In the genomic region with DNA sequence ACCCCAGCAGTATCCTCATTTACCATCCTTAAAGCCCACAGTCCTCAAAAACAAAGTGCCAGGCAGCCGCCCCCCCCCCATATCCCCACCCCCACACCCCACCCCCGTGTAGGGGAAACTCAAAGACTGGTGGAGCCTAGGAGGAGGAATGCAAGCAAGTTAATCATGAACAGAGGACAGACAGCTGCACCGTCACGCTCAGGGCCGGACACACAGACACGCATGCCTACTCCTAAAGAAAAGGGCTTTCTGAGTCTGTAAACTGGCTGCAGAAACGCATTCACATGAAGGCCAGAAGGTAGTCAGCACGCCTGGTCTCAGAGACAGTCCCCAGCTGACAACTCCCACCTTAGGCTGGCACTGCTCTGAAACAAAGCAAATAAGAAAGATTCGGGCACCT, we compare ENCODE assay signal across 18 mouse cellular contexts.
A peak's percentile ranks its signal among the peaks of the same experiment; 100 is the strongest.
DNase-seq lines count a peak whose midpoint lies in the region; ATAC-seq and TF ChIP-seq lines count a peak whose summit lies in the region.
"Had no signal": no experiment of that assay in that cellular context is flagged by ENCODE, and none has a peak within 500 bp of the region (broad histone marks: within the 10 kb centered on the region; RNA-seq: fewer than 3 reads in every experiment).

No protein-coding gene starts in this region.

- 37% methylated on average over 9 of the region's 9 CpGs for WGBS in kidney, adult 2 months
- WGBS in kidney, postnatal 0 days: 46% methylated on average over 9 of the region's 9 CpGs
- 34% methylated on average over 9 of the region's 9 CpGs for WGBS in hindbrain, embryonic 13.5 days

- in situ Hi-C loops in CH12.LX (cut with MboI; ENCODE audit: low pct_ligation_motif_present, low pct_unique_long_range_greater_than_20kb, low sequenced_read_pairs): loop anchor here (10.0 kb wide), 1 partner anchor 131 kb away; no protein-coding TSS in a partner anchor

- no peaks in the 10 kb centered on the region for H3K9me3 ChIP-seq in CH12.LX (replicated peaks; ENCODE audit: low read length)
- H3K9me3 ChIP-seq in kidney, postnatal 0 days (replicated peaks; ENCODE audit: low read length): no peaks in the 10 kb centered on the region
- no peaks in the 10 kb centered on the region for H3K9me3 ChIP-seq in hindbrain, embryonic 13.5 days
- H3K9me3 ChIP-seq: embryonic facial prominence, embryonic 13.5 days; forebrain, embryonic 12.5 days; heart, embryonic 13.5 days had no signal

- peak overlapping the region; percentile 98 for H3K27ac ChIP-seq in CH12.LX (ENCODE audit: insufficient read depth, low read depth)
- H3K27ac ChIP-seq in kidney, adult 2 months (ENCODE audit: insufficient read depth, low read depth, low read length): peak overlapping the region; percentile 94; the same call in 1 of the 2 replicates
- peak overlapping the region; percentile 11 for H3K27ac ChIP-seq in kidney, postnatal 0 days
- H3K27ac ChIP-seq in hindbrain, embryonic 13.5 days: no peak overlapping the region
- H3K27ac ChIP-seq: embryonic facial prominence, embryonic 13.5 days; forebrain, embryonic 12.5 days; heart, embryonic 13.5 days had no signal

- dilution Hi-C loops in CH12.LX (cut with MboI; ENCODE audit: extremely low pct_ligation_motif_present, extremely low pct_unique_long_range_greater_than_20kb, low sequenced_read_pairs): no loop called here

- ATAC-seq in kidney, postnatal 0 days (replicated peaks; ENCODE audit: low FRiP score, low read depth): no peak
- no peak for ATAC-seq in hindbrain, embryonic 13.5 days (ENCODE audit: low FRiP score)
- ATAC-seq: forebrain, embryonic 16.5 days; hindbrain, embryonic 16.5 days had no signal

- TF ChIP-seq EP300 in CH12.LX (IDR thresholded peaks at IDR 0.05; ENCODE audit: low read length): no peak

- no peaks in the 10 kb centered on the region for H3K27me3 ChIP-seq in CH12.LX (replicated peaks)
- H3K27me3 ChIP-seq in kidney, adult 2 months (replicated peaks; ENCODE audit: control insufficient read depth, insufficient read depth, low read length): no peaks in the 10 kb centered on the region
- no peaks in the 10 kb centered on the region for H3K27me3 ChIP-seq in kidney, postnatal 0 days (ENCODE audit: insufficient read depth, low read length)
- H3K27me3 ChIP-seq in hindbrain, embryonic 13.5 days: peaks cover 46% of the 10 kb centered on the region

- no peak overlapping the region for H3K4me3 ChIP-seq in CH12.LX (replicated peaks in 1 of 3; ENCODE audit: low read depth in 2 of 3, low read length in 2 of 3, poor library complexity in 1 of 3)
- H3K4me3 ChIP-seq in kidney, adult 2 months (ENCODE audit: insufficient read depth, low read depth, low read length): no peak overlapping the region
- no peak overlapping the region for H3K4me3 ChIP-seq in kidney, postnatal 0 days (replicated peaks; ENCODE audit: low read depth, low read length)
- no peak overlapping the region for H3K4me3 ChIP-seq in hindbrain, embryonic 13.5 days
- H3K4me3 ChIP-seq: embryonic facial prominence, embryonic 13.5 days; forebrain, embryonic 12.5 days; heart, embryonic 13.5 days had no signal

- H3K36me3 ChIP-seq in CH12.LX (replicated peaks in 1 of 2; ENCODE audit: control insufficient read depth in 1 of 2, insufficient read depth in 1 of 2, low read length in 1 of 2): peaks cover 0 to under 1% of the 10 kb centered on the region in 2 experiments
- no peaks in the 10 kb centered on the region for H3K36me3 ChIP-seq in kidney, adult 2 months (ENCODE audit: control insufficient read depth, insufficient read depth, low read length)
- no peaks in the 10 kb centered on the region for H3K36me3 ChIP-seq in kidney, postnatal 0 days (ENCODE audit: insufficient read depth, low read length)
- no peaks in the 10 kb centered on the region for H3K36me3 ChIP-seq in hindbrain, embryonic 13.5 days
- H3K36me3 ChIP-seq: embryonic facial prominence, embryonic 13.5 days; forebrain, embryonic 12.5 days; heart, embryonic 13.5 days had no signal

- no peak for DNase-seq in CH12.LX (ENCODE audit: extremely low read depth)
- peak; percentile 40 for DNase-seq in kidney, adult 2 months
- no peak for DNase-seq in kidney, postnatal 0 days (ENCODE audit: low spot score)
- peak; percentile 29 to 30 for DNase-seq in kidney, postnatal 36 days
- no peak for DNase-seq in heart, adult 18-20 months
- no peak for DNase-seq in layer of hippocampus, adult 8-10 months (ENCODE audit: low spot score in 2 of 2)
- DNase-seq: adrenal gland, postnatal 10 days; cerebellum, adult 11-12 months; cerebellum, adult 9-10 months; cerebellum, postnatal 36 days; gastrocnemius, postnatal 25 days; heart, postnatal 36 days had no signal

- peak overlapping the region; percentile 83 for H3K4me2 ChIP-seq in CH12.LX (ENCODE audit: insufficient read depth, low read depth, poor library complexity, severe bottlenecking)
- no peak overlapping the region for H3K4me2 ChIP-seq in kidney, postnatal 0 days (ENCODE audit: low read length)
- no peak overlapping the region for H3K4me2 ChIP-seq in hindbrain, embryonic 13.5 days
- H3K4me2 ChIP-seq: embryonic facial prominence, embryonic 13.5 days; forebrain, embryonic 12.5 days; heart, embryonic 13.5 days had no signal

- TF ChIP-seq CTCF in CH12.LX (conservative IDR thresholded peaks at IDR 0.05 in 1 of 2, IDR thresholded peaks at IDR 0.05 in 1 of 2; ENCODE audit: low read depth in 2 of 2, low read length in 2 of 2): no peak
- TF ChIP-seq CTCF in kidney, adult 2 months (conservative IDR thresholded peaks at IDR 0.05; ENCODE audit: insufficient read depth, insufficient read length, low read depth, low read length): no peak
- TF ChIP-seq CTCF in kidney, postnatal 0 days (IDR thresholded peaks at IDR 0.05; ENCODE audit: low read depth): no peak

- no peak; the same call in 1 of the 2 replicates for TF ChIP-seq POLR2A in CH12.LX (IDR thresholded peaks at IDR 0.05; ENCODE audit: low read depth, low read length)
- no peak for TF ChIP-seq POLR2A in kidney, adult 2 months (IDR thresholded peaks at IDR 0.05; ENCODE audit: low read depth, low read length)

- H3K9ac ChIP-seq in CH12.LX (ENCODE audit: insufficient read depth, low read depth): peak overlapping the region; percentile 27
- H3K9ac ChIP-seq in kidney, postnatal 0 days (ENCODE audit: low read depth, low read length): no peak overlapping the region
- no peak overlapping the region for H3K9ac ChIP-seq in hindbrain, embryonic 13.5 days
- H3K9ac ChIP-seq: embryonic facial prominence, embryonic 13.5 days; forebrain, embryonic 12.5 days; heart, embryonic 13.5 days had no signal

- no peak for TF ChIP-seq RAD21 in CH12.LX (IDR thresholded peaks at IDR 0.05; ENCODE audit: low read depth, low read length)

- peaks cover 17% of the 10 kb centered on the region for H3K79me2 ChIP-seq in CH12.LX (replicated peaks; ENCODE audit: control insufficient read depth, extremely low read depth, insufficient read depth, poor library complexity, severe bottlenecking)

- peaks cover 14 to 60% of the 10 kb centered on the region in 2 experiments for H3K4me1 ChIP-seq in CH12.LX (ENCODE audit: control insufficient read depth in 1 of 2, insufficient read depth in 2 of 2)
- peaks cover 5% of the 10 kb centered on the region; the same call in 1 of the 2 replicates for H3K4me1 ChIP-seq in kidney, adult 2 months (ENCODE audit: control insufficient read depth, insufficient read depth, low read length)
- peaks cover 26% of the 10 kb centered on the region; the same call in 1 of the 2 replicates for H3K4me1 ChIP-seq in kidney, postnatal 0 days (replicated peaks; ENCODE audit: insufficient read depth, low read length)
- H3K4me1 ChIP-seq in hindbrain, embryonic 13.5 days (replicated peaks): peaks cover 42% of the 10 kb centered on the region

TF ChIP-seq in CH12.LX, 34 proteins besides CTCF, POLR2A, EP300 and RAD21:
- TF ChIP-seq ZNF384 (IDR thresholded peaks at IDR 0.05; ENCODE audit: low read depth, low read length) (no peak), ELF1 (IDR thresholded peaks at IDR 0.05; ENCODE audit: low read depth, low read length) (no peak), USF1 (IDR thresholded peaks at IDR 0.05; ENCODE audit: low read depth, low read length) (no peak), TBP (conservative IDR thresholded peaks at IDR 0.05; ENCODE audit: low read depth, low read length) (no peak), KAT2A (IDR thresholded peaks at IDR 0.05; ENCODE audit: insufficient replicate concordance, low read length) (0 out of 2 replicates have a peak, but pooled peaks have one; percentile 25), NRF1 (IDR thresholded peaks at IDR 0.05; ENCODE audit: low read depth, low read length) (peak; percentile 51; the same call in 1 of the 2 replicates), BHLHE40 (IDR thresholded peaks at IDR 0.05; ENCODE audit: low read depth, low read length) (0 out of 2 replicates have a peak, but pooled peaks have one; percentile 21), POLR2AphosphoS2 (IDR thresholded peaks at IDR 0.05; ENCODE audit: low read depth, low read length) (no peak), ETS1 (conservative IDR thresholded peaks at IDR 0.05; ENCODE audit: low read depth, low read length) (peak; percentile 37), RCOR1 (conservative IDR thresholded peaks at IDR 0.05; ENCODE audit: low read depth, low read length) (0 out of 2 replicates have a peak, but pooled peaks have one; percentile 17), JUND (conservative IDR thresholded peaks at IDR 0.05; ENCODE audit: low read depth, low read length) (no peak)
TF ChIP-seq in CH12.LX: peak in this region for 5.

Comparison
In these comparisons a context has a peak if more than half of its experiments do, and no peak if none do; other contexts are left out.
1. DNase-seq: peak in kidney, adult 2 months (single experiment) and kidney, postnatal 36 days (2 of 2); none in CH12.LX (single experiment), kidney, postnatal 0 days (single experiment), heart, adult 18-20 months (0 of 2) and layer of hippocampus, adult 8-10 months (0 of 2).